Mouse (Mus musculus): ENCODE data around the gene Hspb11. TPM values are rescaled to one million over a fixed set of nuclear protein-coding genes. Genes with fewer than 3 reads are reported as not detected.

The Hspb11 gene
- polyA plus RNA-seq, 1 experiment = 27.9 TPM

- peaks cover 27% of the 10 kb centered on the region for H3K79me2 ChIP-seq (ENCODE audit: control insufficient read depth, insufficient read depth)
- no peak overlapping the region for H3K4me2 ChIP-seq (ENCODE audit: low read depth)
- no peaks in the 10 kb centered on the region for H3K27me3 ChIP-seq (ENCODE audit: control insufficient read depth, insufficient read depth, insufficient read length)
- H3K36me3 ChIP-seq (ENCODE audit: control insufficient read depth, insufficient read depth) = peaks cover 5% of the 10 kb centered on the region
- H3ac ChIP-seq (ENCODE audit: control insufficient read depth, insufficient read length) = no peak overlapping the region
- TF ChIP-seq TCF12 (IDR thresholded peaks at IDR 0.05; ENCODE audit: insufficient read depth, poor library complexity, severe bottlenecking) (no peak), MYOD1 (IDR thresholded peaks at IDR 0.05; ENCODE audit: control insufficient read depth in 1 of 3, insufficient read length in 2 of 3, low read depth in 2 of 3) (no peak), E2F4 (IDR thresholded peaks at IDR 0.05; ENCODE audit: insufficient read depth) (no peak), POLR2AphosphoS2 (IDR thresholded peaks at IDR 0.05; ENCODE audit: insufficient read length, low read depth) (no peak), MYOG (IDR thresholded peaks at IDR 0.05; ENCODE audit: control insufficient read depth in 1 of 3, insufficient read depth in 1 of 3, insufficient read length in 2 of 3, low read depth in 2 of 3) (no peak), USF1 (IDR thresholded peaks at IDR 0.05; ENCODE audit: low read depth) (no peak), POLR2A (IDR thresholded peaks at IDR 0.05; ENCODE audit: insufficient read length, low read depth) (no peak), MAX (IDR thresholded peaks at IDR 0.05; ENCODE audit: low read depth) (no peak), TCF3 (IDR thresholded peaks at IDR 0.05; ENCODE audit: insufficient read length, low read depth) (no peak), REST (IDR thresholded peaks at IDR 0.05; ENCODE audit: insufficient read depth, insufficient read length) (no peak)
- no peak overlapping the region for H3K4me3 ChIP-seq
Measured at GRCm38 (mm10) chr4:107248061-107248460, 5.3 kb upstream of the Hspb11 start.

GRCm38 (mm10) chr4:107249471-107249870 lies 3.9 kb upstream of the Hspb11 start:
- no peaks in the 10 kb centered on the region for H3K36me3 ChIP-seq (ENCODE audit: control insufficient read depth, insufficient read depth)
- TF ChIP-seq REST (IDR thresholded peaks at IDR 0.05; ENCODE audit: insufficient read depth, insufficient read length) = no peak
- TF ChIP-seq POLR2A (IDR thresholded peaks at IDR 0.05; ENCODE audit: insufficient read length, low read depth) = no peak
- TF ChIP-seq TCF3 (IDR thresholded peaks at IDR 0.05; ENCODE audit: insufficient read length, low read depth) = no peak
- no peak for TF ChIP-seq POLR2AphosphoS2 (IDR thresholded peaks at IDR 0.05; ENCODE audit: insufficient read length, low read depth)
- TF ChIP-seq MYOD1 (IDR thresholded peaks at IDR 0.05; ENCODE audit: control insufficient read depth in 1 of 3, insufficient read length in 2 of 3, low read depth in 2 of 3) = peak in 2 of 3 experiments; percentile 6 to 30
- peak in 1 of 3 experiments; percentile 19 for TF ChIP-seq MYOG (IDR thresholded peaks at IDR 0.05; ENCODE audit: control insufficient read depth in 1 of 3, insufficient read depth in 1 of 3, insufficient read length in 2 of 3, low read depth in 2 of 3)
- no peak overlapping the region for H3ac ChIP-seq (ENCODE audit: control insufficient read depth, insufficient read length)
- no peak overlapping the region for H3K4me3 ChIP-seq
- no peaks in the 10 kb centered on the region for H3K27me3 ChIP-seq (ENCODE audit: control insufficient read depth, insufficient read depth, insufficient read length)
- H3K4me2 ChIP-seq (ENCODE audit: low read depth) = no peak overlapping the region
- H3K79me2 ChIP-seq (ENCODE audit: control insufficient read depth, insufficient read depth) = peaks cover 27% of the 10 kb centered on the region

- Histone ChIP-seq H3K4me2 (ENCODE audit: low read depth) (no peak overlapping the region), H3K27me3 (ENCODE audit: control insufficient read depth, insufficient read depth, insufficient read length) (no peaks in the 10 kb centered on the region), H3K79me2 (ENCODE audit: control insufficient read depth, insufficient read depth) (peaks cover 27% of the 10 kb centered on the region), H3ac (ENCODE audit: control insufficient read depth, insufficient read length) (no peak overlapping the region), H3K4me3 (no peak overlapping the region), H3K36me3 (ENCODE audit: control insufficient read depth, insufficient read depth) (no peaks in the 10 kb centered on the region)
- TF ChIP-seq TCF3 (IDR thresholded peaks at IDR 0.05; ENCODE audit: insufficient read length, low read depth) (no peak), REST (IDR thresholded peaks at IDR 0.05; ENCODE audit: insufficient read depth, insufficient read length) (no peak), USF1 (IDR thresholded peaks at IDR 0.05; ENCODE audit: low read depth) (no peak), MYOG (IDR thresholded peaks at IDR 0.05; ENCODE audit: control insufficient read depth in 1 of 3, insufficient read depth in 1 of 3, insufficient read length in 2 of 3, low read depth in 2 of 3) (no peak), SRF (IDR thresholded peaks at IDR 0.05; ENCODE audit: control insufficient read depth, insufficient read length, low read depth) (no peak), E2F4 (IDR thresholded peaks at IDR 0.05; ENCODE audit: insufficient read depth) (no peak), TCF12 (IDR thresholded peaks at IDR 0.05; ENCODE audit: insufficient read depth, poor library complexity, severe bottlenecking) (no peak), POLR2AphosphoS2 (IDR thresholded peaks at IDR 0.05; ENCODE audit: insufficient read length, low read depth) (no peak)
Measured at GRCm38 (mm10) chr4:107250494-107250893, 2.9 kb upstream of the Hspb11 start.

- H3K79me2 ChIP-seq (ENCODE audit: control insufficient read depth, insufficient read depth) = peaks cover 27% of the 10 kb centered on the region
- TF ChIP-seq POLR2AphosphoS2 (IDR thresholded peaks at IDR 0.05; ENCODE audit: insufficient read length, low read depth) (no peak), MAX (IDR thresholded peaks at IDR 0.05; ENCODE audit: low read depth) (no peak), TCF3 (IDR thresholded peaks at IDR 0.05; ENCODE audit: insufficient read length, low read depth) (no peak), E2F4 (IDR thresholded peaks at IDR 0.05; ENCODE audit: insufficient read depth) (no peak), TCF12 (IDR thresholded peaks at IDR 0.05; ENCODE audit: insufficient read depth, poor library complexity, severe bottlenecking) (no peak), USF1 (IDR thresholded peaks at IDR 0.05; ENCODE audit: low read depth) (no peak), REST (IDR thresholded peaks at IDR 0.05; ENCODE audit: insufficient read depth, insufficient read length) (no peak), POLR2A (IDR thresholded peaks at IDR 0.05; ENCODE audit: insufficient read length, low read depth) (no peak), MYOG (IDR thresholded peaks at IDR 0.05; ENCODE audit: control insufficient read depth in 1 of 3, insufficient read depth in 1 of 3, insufficient read length in 2 of 3, low read depth in 2 of 3) (no peak), CEBPB (IDR thresholded peaks at IDR 0.05; ENCODE audit: insufficient read depth, poor library complexity, severe bottlenecking) (no peak), SRF (IDR thresholded peaks at IDR 0.05; ENCODE audit: control insufficient read depth, insufficient read length, low read depth) (no peak), MYOD1 (IDR thresholded peaks at IDR 0.05; ENCODE audit: control insufficient read depth in 1 of 3, insufficient read length in 2 of 3, low read depth in 2 of 3) (no peak)
- peak overlapping the region; percentile 74 for H3K4me3 ChIP-seq
- no peaks in the 10 kb centered on the region for H3K36me3 ChIP-seq (ENCODE audit: control insufficient read depth, insufficient read depth)
- peak overlapping the region; percentile 47 for H3ac ChIP-seq (ENCODE audit: control insufficient read depth, insufficient read length)
- no peaks in the 10 kb centered on the region for H3K27me3 ChIP-seq (ENCODE audit: control insufficient read depth, insufficient read depth, insufficient read length)
- H3K4me2 ChIP-seq (ENCODE audit: low read depth) = peak overlapping the region; percentile 90
Measured at GRCm38 (mm10) chr4:107252522-107252921, 871 bp upstream of the Hspb11 start.

- Histone ChIP-seq H3K4me3 (peak overlapping the region; percentile 74), H3K27me3 (ENCODE audit: control insufficient read depth, insufficient read depth, insufficient read length) (no peaks in the 10 kb centered on the region), H3K79me2 (ENCODE audit: control insufficient read depth, insufficient read depth) (peaks cover 21% of the 10 kb centered on the region), H3K36me3 (ENCODE audit: control insufficient read depth, insufficient read depth) (no peaks in the 10 kb centered on the region), H3ac (ENCODE audit: control insufficient read depth, insufficient read length) (no peak overlapping the region), H3K4me2 (ENCODE audit: low read depth) (peak overlapping the region; percentile 81)
- TF ChIP-seq E2F4 (IDR thresholded peaks at IDR 0.05; ENCODE audit: insufficient read depth) (no peak), POLR2AphosphoS2 (IDR thresholded peaks at IDR 0.05; ENCODE audit: insufficient read length, low read depth) (no peak), USF1 (IDR thresholded peaks at IDR 0.05; ENCODE audit: low read depth) (no peak), SRF (IDR thresholded peaks at IDR 0.05; ENCODE audit: control insufficient read depth, insufficient read length, low read depth) (no peak), MAX (IDR thresholded peaks at IDR 0.05; ENCODE audit: low read depth) (no peak), CEBPB (IDR thresholded peaks at IDR 0.05; ENCODE audit: insufficient read depth, poor library complexity, severe bottlenecking) (no peak), TCF3 (IDR thresholded peaks at IDR 0.05; ENCODE audit: insufficient read length, low read depth) (no peak), POLR2A (IDR thresholded peaks at IDR 0.05; ENCODE audit: insufficient read length, low read depth) (no peak), REST (IDR thresholded peaks at IDR 0.05; ENCODE audit: insufficient read depth, insufficient read length) (no peak), MYOD1 (IDR thresholded peaks at IDR 0.05; ENCODE audit: control insufficient read depth in 1 of 3, insufficient read length in 2 of 3, low read depth in 2 of 3) (no peak), MYOG (IDR thresholded peaks at IDR 0.05; ENCODE audit: control insufficient read depth in 1 of 3, insufficient read depth in 1 of 3, insufficient read length in 2 of 3, low read depth in 2 of 3) (no peak), TCF12 (IDR thresholded peaks at IDR 0.05; ENCODE audit: insufficient read depth, poor library complexity, severe bottlenecking) (no peak)
Measured at GRCm38 (mm10) chr4:107254414-107254813, 1.0 kb downstream of the Hspb11 start.

Data from myocyte (in vitro differentiated cells).